Mouse (Mus musculus): ENCODE data around the gene Napepld. TPM values are rescaled to one million over a fixed set of nuclear protein-coding genes. Genes with fewer than 3 reads are reported as not detected.
"Not testable (repeated sequence)": the region's sequence is repeated elsewhere in the genome, so short reads cannot be mapped to it uniquely, and the experiment has no call there.

The Napepld gene
- polyA plus RNA-seq, 1 experiment from 2014 or later = 6.1 TPM

DNA sequence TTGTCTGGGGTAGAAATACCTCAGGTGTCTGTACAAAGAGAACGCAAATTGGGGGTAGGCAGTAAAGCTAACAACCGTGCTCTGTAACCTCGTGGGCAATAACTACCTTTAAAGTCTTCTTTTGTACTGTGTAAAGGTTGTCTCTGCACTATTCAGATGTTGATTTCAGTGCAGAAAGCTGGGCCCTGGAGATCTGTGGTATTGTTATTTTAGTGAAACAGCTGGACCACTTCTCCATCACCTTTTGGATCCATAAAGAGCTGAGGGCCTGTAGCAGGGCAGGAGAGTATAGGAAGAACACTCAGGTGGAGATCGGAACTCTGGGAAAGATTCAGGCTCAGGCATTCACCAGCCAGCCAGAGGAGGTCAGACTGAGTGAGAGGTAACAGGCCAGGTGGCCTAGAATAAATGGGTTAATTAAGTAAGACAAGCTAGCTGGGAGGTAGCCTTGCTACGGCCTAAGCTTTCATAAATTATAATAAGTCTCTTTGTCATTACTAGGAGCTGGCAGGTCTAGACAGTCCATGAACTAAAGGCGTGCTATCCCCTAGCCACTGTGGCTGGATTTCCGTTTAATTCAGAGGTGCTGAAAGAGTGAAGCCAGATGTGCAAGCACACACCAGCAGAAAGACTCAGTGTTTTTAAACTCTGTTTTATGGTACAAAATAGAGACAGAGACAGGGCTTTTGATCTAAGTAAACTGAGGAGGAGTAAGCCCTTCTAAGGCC is 49.1 kb downstream of the Napepld start:
- no peaks in the 10 kb centered on the region for H3K27me3 ChIP-seq (ENCODE audit: insufficient read depth, poor library complexity, severe bottlenecking)
- H3K9me3 ChIP-seq = no peaks in the 10 kb centered on the region
- WGBS = 90% methylated on average over 7 of the region's 7 CpGs
- peaks cover 5% of the 10 kb centered on the region for H3K4me1 ChIP-seq (replicated peaks)
- peaks cover 82% of the 10 kb centered on the region for H3K36me3 ChIP-seq
- DNase-seq (ENCODE audit: low spot score) = no peak
- H3K27ac ChIP-seq = no peak overlapping the region
- no peak overlapping the region for H3K4me3 ChIP-seq

DNA sequence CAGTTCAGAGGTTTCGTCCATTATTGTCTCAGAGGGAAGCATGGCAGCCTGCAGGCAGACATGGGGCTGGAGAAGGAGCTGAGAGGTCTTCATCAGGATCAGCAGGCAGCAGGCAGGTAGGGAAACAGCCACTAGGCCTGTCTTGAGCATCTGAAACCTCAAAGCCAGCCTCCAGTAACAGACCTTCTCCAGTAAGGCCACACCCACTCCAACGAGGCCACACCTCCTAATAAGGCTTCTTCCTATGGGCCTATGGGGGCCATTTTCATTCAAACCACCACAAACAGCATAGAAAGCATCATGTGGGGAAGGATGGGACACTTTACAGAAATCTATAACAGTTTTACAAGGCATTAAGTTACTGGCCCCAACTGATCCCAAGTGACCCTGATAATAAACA is 50.5 kb downstream of the Napepld start:
- no peak for DNase-seq (ENCODE audit: low spot score)
- H3K4me1 ChIP-seq (replicated peaks) = peaks cover 12% of the 10 kb centered on the region
- H3K9me3 ChIP-seq = no peaks in the 10 kb centered on the region
- H3K36me3 ChIP-seq = peaks cover 74% of the 10 kb centered on the region
- H3K4me3 ChIP-seq = no peak overlapping the region
- whole genome bisulfite sequencing = 82% methylated on average over 2 of the region's 2 CpGs
- no peaks in the 10 kb centered on the region for H3K27me3 ChIP-seq (ENCODE audit: insufficient read depth, poor library complexity, severe bottlenecking)
- H3K27ac ChIP-seq = no peak overlapping the region

DNA sequence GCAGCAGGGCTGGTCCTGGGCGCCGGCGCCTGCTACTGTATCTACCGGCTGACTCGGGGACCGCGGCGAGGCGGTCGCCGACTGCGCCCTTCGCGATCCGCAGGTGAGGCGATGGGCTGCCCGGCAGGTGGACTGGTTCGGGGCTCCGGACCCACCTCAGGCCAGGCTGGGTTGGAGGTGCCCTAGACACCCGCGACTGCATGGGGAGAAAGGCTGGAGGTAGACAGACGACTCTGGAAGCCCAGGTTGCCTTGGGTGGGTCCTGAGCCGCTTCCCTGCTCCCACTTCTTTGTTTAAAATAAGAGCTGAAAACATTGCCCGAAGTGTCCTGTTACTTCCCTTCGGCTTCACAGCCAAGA is 55.1 kb downstream of the Napepld start:
- H3K27me3 ChIP-seq (ENCODE audit: insufficient read depth, poor library complexity, severe bottlenecking) = peaks cover 8% of the 10 kb centered on the region; the same call in 1 of the 2 replicates
- H3K36me3 ChIP-seq = peaks cover 34% of the 10 kb centered on the region
- no peaks in the 10 kb centered on the region for H3K9me3 ChIP-seq
- H3K27ac ChIP-seq = peak overlapping the region; percentile 94
- H3K4me1 ChIP-seq (replicated peaks) = peaks cover 19% of the 10 kb centered on the region
- WGBS = 0% methylated on average over 25 of the region's 25 CpGs
- peak overlapping the region; percentile 90 for H3K4me3 ChIP-seq
- DNase-seq (ENCODE audit: low spot score) = no peak

DNA sequence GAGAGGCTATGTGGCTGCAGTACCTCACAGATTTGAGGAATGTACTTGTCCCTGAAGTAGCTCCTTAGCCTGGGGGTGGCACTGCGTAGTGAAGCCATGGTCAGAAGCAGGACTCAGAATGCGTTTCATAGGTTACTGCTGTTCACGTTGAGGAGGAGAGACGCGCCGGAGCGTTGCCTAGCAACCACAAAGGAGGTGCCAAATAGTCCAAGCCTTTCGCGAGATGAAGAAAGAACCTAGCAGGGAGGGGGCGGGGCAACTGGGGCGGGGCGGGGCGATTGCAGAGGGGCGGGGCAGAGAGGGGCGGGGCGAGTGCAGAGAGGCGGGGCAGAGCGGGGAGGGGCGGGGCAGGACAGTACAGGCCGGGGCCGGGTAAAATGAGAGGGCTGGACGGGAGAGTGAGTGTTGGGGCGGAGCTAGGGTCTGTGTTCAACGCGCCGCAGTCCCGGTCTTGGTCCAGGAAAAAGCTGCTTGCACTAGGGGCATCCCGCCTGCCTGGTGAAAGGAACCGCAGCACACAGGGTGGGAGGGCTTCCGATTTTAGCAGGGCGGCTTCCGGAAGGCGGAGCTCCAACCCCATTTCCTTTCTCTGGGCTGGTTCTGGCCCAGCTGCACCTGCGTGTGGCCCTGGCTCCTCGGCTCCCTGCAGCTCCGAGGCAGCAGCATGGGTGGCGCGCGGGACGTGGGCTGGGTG is 55.6 kb downstream of the Napepld start, which contains the start of the genes Fbxl13 and Armc10:
Fbxl13 (minus strand) TSS at position 196 of the 694 bp plus-strand sequence.
Armc10 (plus strand) TSS at position 375 of the 694 bp plus-strand sequence.
- peaks cover 29% of the 10 kb centered on the region for H3K36me3 ChIP-seq
- H3K27me3 ChIP-seq (ENCODE audit: insufficient read depth, poor library complexity, severe bottlenecking) = peaks cover 8% of the 10 kb centered on the region; the same call in 1 of the 2 replicates
- H3K27ac ChIP-seq = peak within 1 kb of the TSS; percentile 94
- under 1% methylated on average over 40 of the region's 40 CpGs for WGBS
- H3K9me3 ChIP-seq = no peaks in the 10 kb centered on the region
- DNase-seq (ENCODE audit: low spot score) = peak; percentile 93
- H3K4me3 ChIP-seq = peak within 1 kb of the TSS; percentile 90
- H3K4me1 ChIP-seq (replicated peaks) = peaks cover 19% of the 10 kb centered on the region

DNA sequence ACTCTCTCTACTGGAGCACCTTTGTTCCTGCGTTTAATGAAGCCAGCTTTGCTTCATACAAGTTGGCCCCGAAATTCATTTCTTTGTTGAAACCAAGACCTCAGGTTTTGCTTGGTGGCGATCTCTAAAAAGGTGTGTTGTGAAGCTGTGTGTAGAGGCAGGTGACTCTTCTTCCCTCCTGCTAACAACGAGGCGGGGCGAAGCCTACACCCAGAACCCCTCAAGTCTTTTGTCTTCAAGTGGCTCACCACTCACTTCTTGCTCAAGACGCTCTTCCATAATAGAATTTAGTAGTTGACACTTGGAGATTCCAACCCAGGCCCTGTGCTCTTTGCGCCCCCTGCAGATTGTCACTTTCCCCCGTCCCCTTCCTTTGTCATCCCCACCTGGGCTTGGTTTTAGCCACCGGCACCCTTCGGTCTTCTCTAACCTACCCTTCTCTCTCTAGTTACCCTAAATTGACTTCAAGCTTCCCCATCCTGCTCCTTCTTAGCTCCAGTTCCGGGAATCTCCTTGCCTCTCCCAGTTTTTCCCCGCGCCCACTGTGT is 56.2 kb downstream of the Napepld start:
- Histone ChIP-seq H3K27me3 (ENCODE audit: insufficient read depth, poor library complexity, severe bottlenecking) (peaks cover 8% of the 10 kb centered on the region; the same call in 1 of the 2 replicates), H3K9me3 (no peaks in the 10 kb centered on the region), H3K36me3 (peaks cover 22% of the 10 kb centered on the region), H3K27ac (peak overlapping the region; percentile 94), H3K4me1 (replicated peaks) (peaks cover 19% of the 10 kb centered on the region), H3K4me3 (peak overlapping the region; percentile 90)
- WGBS = 9% methylated on average over 14 of the region's 14 CpGs
- no peak for DNase-seq (ENCODE audit: low spot score)

DNA sequence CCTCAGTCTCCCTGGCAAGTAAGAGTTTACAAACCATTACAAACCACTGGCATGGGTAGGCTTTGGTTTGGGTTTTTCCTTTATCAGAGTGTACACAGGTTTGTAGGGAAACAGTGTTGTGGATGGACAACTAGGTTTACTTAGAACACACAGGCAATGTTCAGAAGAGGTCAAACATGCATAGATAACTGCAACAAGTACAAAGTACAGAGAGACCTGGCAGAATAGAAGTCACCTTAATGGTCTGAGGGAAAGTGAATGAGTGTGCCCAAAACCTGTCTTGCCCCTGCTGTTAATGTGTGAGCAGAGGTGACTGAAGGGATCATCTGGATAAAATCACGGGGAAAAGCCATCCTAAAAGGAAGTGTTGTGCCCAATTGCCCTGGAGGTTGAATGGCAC is 57.6 kb downstream of the Napepld start:
- Histone ChIP-seq H3K27ac (no peak overlapping the region), H3K4me1 (replicated peaks) (peaks cover 19% of the 10 kb centered on the region), H3K9me3 (no peaks in the 10 kb centered on the region), H3K4me3 (no peak overlapping the region), H3K36me3 (peaks cover 9% of the 10 kb centered on the region), H3K27me3 (ENCODE audit: insufficient read depth, poor library complexity, severe bottlenecking) (peaks cover 8% of the 10 kb centered on the region; the same call in 1 of the 2 replicates)
- WGBS = 47% methylated on average over 1 of the region's 1 CpGs
- no peak for DNase-seq (ENCODE audit: low spot score)

DNA sequence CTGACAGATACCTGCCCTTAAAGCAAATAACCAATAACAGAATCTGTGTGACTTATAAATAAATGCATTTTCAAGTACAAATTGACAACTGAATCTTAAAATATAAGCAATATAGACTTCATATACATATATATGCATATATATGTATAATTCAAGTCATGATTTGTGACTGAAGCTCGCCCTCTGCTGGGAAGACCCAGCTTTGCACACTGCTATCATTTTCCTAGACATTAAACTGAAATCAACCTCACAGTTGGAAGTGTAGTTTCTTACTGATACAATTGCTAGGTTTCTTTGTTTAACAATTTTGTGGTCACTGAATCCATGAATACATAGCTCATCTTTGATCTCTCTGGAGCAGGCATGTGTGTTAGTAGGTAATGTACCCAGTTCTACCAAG is 60.2 kb downstream of the Napepld start:
- H3K4me3 ChIP-seq = no peak overlapping the region
- 8% methylated on average over 1 of the region's 1 CpGs for WGBS
- no peaks in the 10 kb centered on the region for H3K36me3 ChIP-seq
- peaks cover 8% of the 10 kb centered on the region; the same call in 1 of the 2 replicates for H3K27me3 ChIP-seq (ENCODE audit: insufficient read depth, poor library complexity, severe bottlenecking)
- peaks cover 7% of the 10 kb centered on the region for H3K4me1 ChIP-seq (replicated peaks)
- no peak overlapping the region for H3K27ac ChIP-seq
- no peaks in the 10 kb centered on the region for H3K9me3 ChIP-seq
- DNase-seq (ENCODE audit: low spot score) = peak; percentile 39

DNA sequence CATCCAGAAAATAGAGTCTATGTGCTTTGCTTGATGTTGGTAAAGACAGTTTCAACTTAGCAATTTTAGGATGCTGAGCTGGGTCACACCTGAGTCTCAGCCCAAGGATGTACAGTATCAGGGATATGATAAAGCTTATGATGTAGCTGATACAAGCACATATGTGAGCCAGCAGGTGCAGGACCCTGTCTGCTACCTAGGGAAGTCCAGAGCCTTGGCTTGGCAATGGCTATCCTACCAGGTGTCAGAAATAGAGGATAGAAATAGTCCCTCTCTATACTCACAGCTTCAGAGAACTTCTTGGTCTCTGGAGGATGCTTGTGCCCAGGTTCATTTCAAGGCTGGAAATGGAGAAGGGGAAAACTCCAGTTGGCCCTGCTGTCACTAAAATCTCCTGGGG is 75.3 kb downstream of the Napepld start:
- Histone ChIP-seq H3K4me1 (replicated peaks) (no peaks in the 10 kb centered on the region), H3K27me3 (ENCODE audit: insufficient read depth, poor library complexity, severe bottlenecking) (no peaks in the 10 kb centered on the region), H3K36me3 (no peaks in the 10 kb centered on the region), H3K9me3 (no peaks in the 10 kb centered on the region; the same call in 1 of the 2 replicates), H3K4me3 (no peak overlapping the region), H3K27ac (no peak overlapping the region)
- DNase-seq (ENCODE audit: low spot score) = no peak

DNA sequence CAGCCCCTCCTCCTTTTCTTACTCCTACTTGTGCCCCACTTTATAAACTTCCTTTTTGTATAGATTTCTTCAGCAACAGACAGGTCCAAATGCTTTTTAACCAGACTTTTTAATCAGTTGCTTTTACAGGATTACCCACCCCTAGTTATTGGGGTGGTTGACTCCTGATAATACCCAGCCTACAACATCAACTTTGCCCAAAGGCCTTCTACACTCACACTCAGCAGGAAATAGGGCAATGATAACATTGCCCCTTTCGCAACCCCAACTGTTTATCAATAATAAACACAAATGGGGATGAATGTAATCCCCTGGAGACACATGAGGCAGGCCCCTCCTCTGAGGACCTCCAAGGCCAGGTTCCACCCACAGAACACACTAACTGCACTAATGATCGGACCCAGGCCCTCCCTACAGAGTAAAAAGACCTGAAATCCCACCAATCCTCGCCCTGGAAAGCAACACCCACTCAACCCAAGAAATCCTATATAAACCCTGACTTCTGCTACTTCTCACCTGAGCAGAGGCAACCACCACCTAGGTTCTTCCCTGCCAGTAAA is 84.7 kb downstream of the Napepld start:
- Histone ChIP-seq H3K9me3 (no peaks in the 10 kb centered on the region), H3K4me1 (replicated peaks) (no peaks in the 10 kb centered on the region), H3K36me3 (no peaks in the 10 kb centered on the region), H3K4me3 (no peak overlapping the region), H3K27me3 (ENCODE audit: insufficient read depth, poor library complexity, severe bottlenecking) (no peaks in the 10 kb centered on the region), H3K27ac (no peak overlapping the region)
- no peak for DNase-seq (ENCODE audit: low spot score)
- WGBS = 74% methylated on average over 3 of the region's 3 CpGs

DNA sequence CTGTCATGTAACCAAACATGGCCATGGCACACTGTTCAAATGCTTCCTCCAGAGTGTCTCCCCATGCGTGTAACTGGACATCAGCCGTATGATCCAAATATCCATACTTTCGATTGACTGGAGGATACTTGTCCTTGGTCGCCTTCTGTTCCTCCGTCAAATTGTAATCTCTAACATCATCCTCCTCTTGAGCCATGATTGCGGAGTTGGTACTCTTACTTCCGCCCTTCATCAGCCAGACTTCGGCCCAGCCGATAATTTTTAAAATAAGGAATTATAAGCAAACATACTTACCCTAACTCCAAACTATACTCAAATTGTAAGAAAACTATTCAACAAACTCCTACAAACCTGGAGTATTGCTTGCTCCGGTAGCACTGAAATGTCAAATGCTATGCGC is 86.9 kb downstream of the Napepld start:
- 95% methylated on average over 11 of the region's 11 CpGs for WGBS
- H3K4me3 ChIP-seq; H3K9me3 ChIP-seq; DNase-seq (ENCODE audit: low spot score); H3K27me3 ChIP-seq (ENCODE audit: insufficient read depth, poor library complexity, severe bottlenecking); H3K27ac ChIP-seq; H3K36me3 ChIP-seq; H3K4me1 ChIP-seq (replicated peaks): not testable (repeated sequence)

Data from hindbrain, embryonic 10.5 days (tissue).